Mouse (Mus musculus) liver, adult 2 months (tissue): ENCODE results near the gene Dohh.

Experiments
- CTCF ChIP-seq: fragments of 200-500 bp; IDR thresholded peaks from 2 replicates; pipeline ENCODE4 v1.5.1; 2011; ENCODE audit warnings: low read depth, low read length, control low read depth
- POLR2A ChIP-seq: fragments of 200-500 bp; IDR thresholded peaks from 2 replicates; pipeline ENCODE4 v1.6.1; 2011; ENCODE audit warnings: low read length, control low read depth; ENCODE audit not compliant: insufficient read depth; ENCODE audit errors: extremely low read depth

GRCm38 (mm10) chr10:81430831-81431525, 46.8 kb downstream of the Dohh start:
- TF ChIP-seq POLR2A (0 out of 2 replicates have a peak, but pooled peaks have one; percentile 43), CTCF (no peak)
